Mouse (Mus musculus): ENCODE measurements around the gene Crip2. TPM values are rescaled to one million over a fixed set of nuclear protein-coding genes. Genes with fewer than 3 reads are reported as not detected.

Crip2 gene
- polyA plus RNA-seq (2014; fragmentation: Illumina TruSeq; extraction: RNeasy Lipid Tissue Mini Kit (QIAGEN cat#74804); ENCODE audit: low read depth, low replicate concordance): not detected

GRCm38 (mm10) chr12:113139908-113140615 lies at the start of gene Crip2:
Gene Crip2 (plus strand): TSS chr12:113140236.

GRCm38 (mm10) chr12:113097749-113098281 lies 42.2 kb upstream of the Crip2 start, which contains the start of gene Mta1:
Gene Mta1 (plus strand): TSS chr12:113098278.

GRCm38 (mm10) chr12:113146112-113147057 lies 6.3 kb downstream of the Crip2 start, which contains the start of gene Crip1:
Gene Crip1 (plus strand): TSS chr12:113146316.

GRCm38 (mm10) chr12:113155887-113156539 lies 16.0 kb downstream of the Crip2 start, which contains the start of gene Tedc1:
Gene Tedc1 (plus strand): TSS chr12:113156421.

GRCm38 (mm10) chr12:113185442-113186291 lies 45.6 kb downstream of the Crip2 start, which contains the start of gene Tmem121:
Gene Tmem121 (plus strand): TSS chr12:113185930.

Other genes with a start within 250 kb of the Crip2 start
- 0.09 TPM for gene Jag2, start 210.5 kb upstream of the Crip2 start, polyA plus RNA-seq (2014; fragmentation: Illumina TruSeq; extraction: RNeasy Lipid Tissue Mini Kit (QIAGEN cat#74804); ENCODE audit: low read depth, low replicate concordance)
- gene Nudt14, start 198.1 kb upstream of the Crip2 start, polyA plus RNA-seq (2014; fragmentation: Illumina TruSeq; extraction: RNeasy Lipid Tissue Mini Kit (QIAGEN cat#74804); ENCODE audit: low read depth, low replicate concordance): not detected
- 1.6 TPM for gene Btbd6, start 163.8 kb upstream of the Crip2 start, polyA plus RNA-seq (2014; fragmentation: Illumina TruSeq; extraction: RNeasy Lipid Tissue Mini Kit (QIAGEN cat#74804); ENCODE audit: low read depth, low replicate concordance)
- 20.3 TPM for gene Brf1, start 139.5 kb upstream of the Crip2 start, polyA plus RNA-seq (2014; fragmentation: Illumina TruSeq; extraction: RNeasy Lipid Tissue Mini Kit (QIAGEN cat#74804); ENCODE audit: low read depth, low replicate concordance)
- gene Pacs2, start 125.7 kb upstream of the Crip2 start, polyA plus RNA-seq (2014; fragmentation: Illumina TruSeq; extraction: RNeasy Lipid Tissue Mini Kit (QIAGEN cat#74804); ENCODE audit: low read depth, low replicate concordance): 6.5 TPM
- gene Tex22, start 65.7 kb upstream of the Crip2 start, polyA plus RNA-seq (2014; fragmentation: Illumina TruSeq; extraction: RNeasy Lipid Tissue Mini Kit (QIAGEN cat#74804); ENCODE audit: low read depth, low replicate concordance): not detected
- gene Mta1, start 42.0 kb upstream of the Crip2 start, polyA plus RNA-seq (2014; fragmentation: Illumina TruSeq; extraction: RNeasy Lipid Tissue Mini Kit (QIAGEN cat#74804); ENCODE audit: low read depth, low replicate concordance): 7.2 TPM
- 12.1 TPM for gene Crip1, start 6.1 kb downstream of the Crip2 start, polyA plus RNA-seq (2014; fragmentation: Illumina TruSeq; extraction: RNeasy Lipid Tissue Mini Kit (QIAGEN cat#74804); ENCODE audit: low read depth, low replicate concordance)
- gene Tedc1, start 16.2 kb downstream of the Crip2 start, polyA plus RNA-seq (2014; fragmentation: Illumina TruSeq; extraction: RNeasy Lipid Tissue Mini Kit (QIAGEN cat#74804); ENCODE audit: low read depth, low replicate concordance): 0.38 TPM
- gene Tmem121, start 45.7 kb downstream of the Crip2 start, polyA plus RNA-seq (2014; fragmentation: Illumina TruSeq; extraction: RNeasy Lipid Tissue Mini Kit (QIAGEN cat#74804); ENCODE audit: low read depth, low replicate concordance): not detected